Mouse (Mus musculus) urinary bladder, postnatal 14 days (tissue): ENCODE data around the gene Lin7b.
"Not testable (repeated sequence)": the region's sequence is repeated elsewhere in the genome, so short reads cannot be mapped to it uniquely, and the experiment has no call there.

Source experiments
- DNase-seq: peaks from one replicate; pipeline ENCODE4 v3.0.0; 2021; ENCODE audit warnings: low spot score

The Lin7b gene

GRCm38 (mm10) chr7:45370475-45371311 is at the start of gene Lin7b:
Gene Lin7b (minus strand): TSS chr7:45370583.
- peak; percentile 92 for DNase-seq

- DNase-seq, result no peak
These were observed 47.6 kb upstream of the Lin7b start for GRCm38 (mm10) chr7:45417962-45418492.

GRCm38 (mm10) chr7:45415636-45416035 is 45.3 kb upstream of the Lin7b start:
- DNase-seq, result no peak

GRCm38 (mm10) chr7:45414740-45415224 is 44.4 kb upstream of the Lin7b start:
- no peak for DNase-seq

- peak; percentile 80 for DNase-seq
These were observed 43.7 kb upstream of the Lin7b start for GRCm38 (mm10) chr7:45413864-45414739.

GRCm38 (mm10) chr7:45413113-45413863 is 42.9 kb upstream of the Lin7b start, which contains the start of gene Ntf5:
Gene Ntf5 (plus strand): TSS chr7:45413695.
- DNase-seq, result peak; percentile 57

- DNase-seq, result no peak
These were observed 42.0 kb upstream of the Lin7b start for GRCm38 (mm10) chr7:45412421-45412820.

GRCm38 (mm10) chr7:45409497-45410163 is 39.2 kb upstream of the Lin7b start:
- no peak for DNase-seq

GRCm38 (mm10) chr7:45408949-45409348 is 38.6 kb upstream of the Lin7b start:
- DNase-seq, result no peak

- no peak for DNase-seq
These were observed 38.0 kb upstream of the Lin7b start for GRCm38 (mm10) chr7:45408351-45408750.

- DNase-seq, result no peak
These were observed 37.5 kb upstream of the Lin7b start for GRCm38 (mm10) chr7:45407836-45408235.

GRCm38 (mm10) chr7:45406157-45407156 is 36.1 kb upstream of the Lin7b start:
- DNase-seq, result no peak

GRCm38 (mm10) chr7:45405091-45406075 is 35.0 kb upstream of the Lin7b start, which contains the start of gene Kcna7:
Gene Kcna7 (plus strand): TSS chr7:45405653.
- peak; percentile 80 for DNase-seq

- DNase-seq, result peak; percentile 69
These were observed 33.3 kb upstream of the Lin7b start for GRCm38 (mm10) chr7:45403532-45404261.

GRCm38 (mm10) chr7:45401521-45402085 is 31.2 kb upstream of the Lin7b start:
- DNase-seq, result no peak

- no peak for DNase-seq
These were observed 26.4 kb upstream of the Lin7b start for GRCm38 (mm10) chr7:45396787-45397186.

GRCm38 (mm10) chr7:45396337-45396775 is 26.0 kb upstream of the Lin7b start:
- not testable (repeated sequence) for DNase-seq
